Mouse (Mus musculus) liver, embryonic 15.5 days (tissue): ENCODE results near the gene Olfr1442. TPM values are rescaled to one million over a fixed set of nuclear protein-coding genes. Genes with fewer than 3 reads are reported as not detected.

Experiments used
- polyA plus RNA-seq: library from polyadenylated mRNA; unstranded; fragments of >200 nt; fragmentation: Nextera tagmentation; extraction: Ambion mirVana; gene quantifications from 2 replicates; pipeline ENCODE4 v1.2.1, GENCODE M21; 2015

Olfr1442 gene
- polyA plus RNA-seq, 1 experiment from 2014 or later: not detected

Other genes with a start within 250 kb of the Olfr1442 start
- not detected in 2 replicates for gene Pfpl, start 242.5 kb upstream of the Olfr1442 start, polyA plus RNA-seq
- 1.8 and 2.0 TPM in 2 replicates for gene Mpeg1, start 209.7 kb upstream of the Olfr1442 start, polyA plus RNA-seq
- gene Dtx4, start 169.0 kb upstream of the Olfr1442 start, polyA plus RNA-seq: 2.0 and 2.4 TPM in 2 replicates
- gene Fam111a, start 124.7 kb upstream of the Olfr1442 start, polyA plus RNA-seq: 21.4 and 23.8 TPM in 2 replicates
- 12.6 and 15.3 TPM in 2 replicates for gene Gm4952, start 70.5 kb upstream of the Olfr1442 start, polyA plus RNA-seq
- gene Glyat, start 37.1 kb upstream of the Olfr1442 start, polyA plus RNA-seq: 0.43 and 0.54 TPM in 2 replicates
- gene Olfr1443, start 7.7 kb downstream of the Olfr1442 start, polyA plus RNA-seq: not detected in 2 replicates
- gene Keg1, start 25.3 kb downstream of the Olfr1442 start, polyA plus RNA-seq: 7.9 and 9.0 TPM in 2 replicates
- 0.43 and 0.53 TPM in 2 replicates for gene Cntf, start 95.2 kb downstream of the Olfr1442 start, polyA plus RNA-seq
- 7.2 and 7.3 TPM in 2 replicates for gene Zfp91, start 125.7 kb downstream of the Olfr1442 start, polyA plus RNA-seq
- 2.1 and 2.4 TPM in 2 replicates for gene Lpxn, start 125.8 kb downstream of the Olfr1442 start, polyA plus RNA-seq
- not detected in 2 replicates for gene Gm5244, start 176.2 kb downstream of the Olfr1442 start, polyA plus RNA-seq
- not detected in 2 replicates for gene Olfr1444, start 186.8 kb downstream of the Olfr1442 start, polyA plus RNA-seq
- not detected in 2 replicates for gene Olfr1445, start 213.4 kb downstream of the Olfr1442 start, polyA plus RNA-seq
- not detected in 2 replicates for gene Olfr1446, start 223.1 kb downstream of the Olfr1442 start, polyA plus RNA-seq
- not detected in 2 replicates for gene Olfr1447, start 233.3 kb downstream of the Olfr1442 start, polyA plus RNA-seq